Mouse (Mus musculus): ENCODE results near the gene Fbxo7. TPM values are rescaled to one million over a fixed set of nuclear protein-coding genes. Genes with fewer than 3 reads are reported as not detected.

The Fbxo7 gene
- polyA plus RNA-seq, 1 experiment from 2014 or later, result 17.0 TPM

- H3K27ac ChIP-seq, result no peak overlapping the region
- no peak overlapping the region for H3K9ac ChIP-seq
- H3K36me3 ChIP-seq, result peaks cover 15% of the 10 kb centered on the region
- H3K9me3 ChIP-seq, result no peaks in the 10 kb centered on the region
- H3K27me3 ChIP-seq, result no peaks in the 10 kb centered on the region
- H3K4me1 ChIP-seq (replicated peaks), result 0 out of 2 replicates have a peak, but pooled peaks cover 3% of the 10 kb centered on the region
- no peak overlapping the region for H3K4me3 ChIP-seq
- no peak for ATAC-seq (ENCODE audit: low FRiP score)
- 93% methylated on average over 1 of the region's 1 CpGs for WGBS
- H3K4me2 ChIP-seq, result no peak overlapping the region
Observed at GRCm38 (mm10) chr10:86046371-86046770, 24.6 kb downstream of the Fbxo7 start.

GRCm38 (mm10) chr10:86047786-86048185 lies 26.0 kb downstream of the Fbxo7 start:
- Histone ChIP-seq H3K4me2 (no peak overlapping the region), H3K36me3 (peaks cover 17% of the 10 kb centered on the region), H3K4me1 (replicated peaks) (0 out of 2 replicates have a peak, but pooled peaks cover 3% of the 10 kb centered on the region), H3K27me3 (no peaks in the 10 kb centered on the region), H3K27ac (no peak overlapping the region), H3K9me3 (no peaks in the 10 kb centered on the region), H3K9ac (no peak overlapping the region), H3K4me3 (no peak overlapping the region)
- 92% methylated on average over 9 of the region's 9 CpGs for WGBS
- ATAC-seq (ENCODE audit: low FRiP score), result no peak

GRCm38 (mm10) chr10:86050522-86050921 lies 28.8 kb downstream of the Fbxo7 start:
- Histone ChIP-seq H3K4me2 (no peak overlapping the region), H3K36me3 (peaks cover 33% of the 10 kb centered on the region), H3K9ac (no peak overlapping the region), H3K4me3 (no peak overlapping the region), H3K4me1 (replicated peaks) (0 out of 2 replicates have a peak, but pooled peaks cover 3% of the 10 kb centered on the region), H3K9me3 (no peaks in the 10 kb centered on the region), H3K27me3 (no peaks in the 10 kb centered on the region), H3K27ac (no peak overlapping the region)
- 85% methylated on average over 2 of the region's 2 CpGs for WGBS
- no peak for ATAC-seq (ENCODE audit: low FRiP score)

GRCm38 (mm10) chr10:86052818-86053522 lies 31.2 kb downstream of the Fbxo7 start:
- WGBS, result 88% methylated on average over 10 of the region's 10 CpGs
- Histone ChIP-seq H3K36me3 (peaks cover 44% of the 10 kb centered on the region), H3K4me3 (no peak overlapping the region), H3K4me2 (no peak overlapping the region), H3K9ac (no peak overlapping the region), H3K9me3 (no peaks in the 10 kb centered on the region), H3K27me3 (no peaks in the 10 kb centered on the region), H3K27ac (no peak overlapping the region), H3K4me1 (replicated peaks) (0 out of 2 replicates have a peak, but pooled peaks cover 3% of the 10 kb centered on the region)
- ATAC-seq (ENCODE audit: low FRiP score), result no peak

- 88% methylated on average over 8 of the region's 8 CpGs for WGBS
- H3K36me3 ChIP-seq, result peaks cover 37% of the 10 kb centered on the region
- no peaks in the 10 kb centered on the region for H3K27me3 ChIP-seq
- no peak overlapping the region for H3K9ac ChIP-seq
- H3K4me3 ChIP-seq, result no peak overlapping the region
- no peak overlapping the region for H3K27ac ChIP-seq
- no peak overlapping the region for H3K4me2 ChIP-seq
- H3K4me1 ChIP-seq (replicated peaks), result no peaks in the 10 kb centered on the region
- ATAC-seq (ENCODE audit: low FRiP score), result no peak
- no peaks in the 10 kb centered on the region for H3K9me3 ChIP-seq
Observed at GRCm38 (mm10) chr10:86056297-86056903, 34.6 kb downstream of the Fbxo7 start.

GRCm38 (mm10) chr10:86057286-86057685 lies 35.5 kb downstream of the Fbxo7 start:
- no peaks in the 10 kb centered on the region for H3K27me3 ChIP-seq
- WGBS, result 79% methylated on average over 11 of the region's 11 CpGs
- H3K4me1 ChIP-seq (replicated peaks), result no peaks in the 10 kb centered on the region
- H3K36me3 ChIP-seq, result peaks cover 44% of the 10 kb centered on the region
- 0 out of 2 replicates have a peak, but pooled peaks cover 6% of the 10 kb centered on the region for H3K9me3 ChIP-seq
- ATAC-seq (ENCODE audit: low FRiP score), result no peak
- H3K9ac ChIP-seq, result no peak overlapping the region
- no peak overlapping the region for H3K27ac ChIP-seq
- H3K4me3 ChIP-seq, result no peak overlapping the region
- no peak overlapping the region for H3K4me2 ChIP-seq

GRCm38 (mm10) chr10:86057712-86058111 lies 35.9 kb downstream of the Fbxo7 start:
- H3K4me3 ChIP-seq, result no peak overlapping the region
- no peaks in the 10 kb centered on the region for H3K27me3 ChIP-seq
- H3K27ac ChIP-seq, result no peak overlapping the region
- ATAC-seq (ENCODE audit: low FRiP score), result no peak
- H3K4me2 ChIP-seq, result no peak overlapping the region
- H3K4me1 ChIP-seq (replicated peaks), result no peaks in the 10 kb centered on the region
- H3K9me3 ChIP-seq, result 0 out of 2 replicates have a peak, but pooled peaks cover 6% of the 10 kb centered on the region
- H3K9ac ChIP-seq, result no peak overlapping the region
- peaks cover 46% of the 10 kb centered on the region for H3K36me3 ChIP-seq
- WGBS, result 69% methylated on average over 2 of the region's 2 CpGs

- no peaks in the 10 kb centered on the region for H3K4me1 ChIP-seq (replicated peaks)
- H3K9me3 ChIP-seq, result 0 out of 2 replicates have a peak, but pooled peaks cover 6% of the 10 kb centered on the region
- peaks cover 34% of the 10 kb centered on the region for H3K36me3 ChIP-seq
- no peak overlapping the region for H3K4me2 ChIP-seq
- H3K4me3 ChIP-seq, result no peak overlapping the region
- no peaks in the 10 kb centered on the region for H3K27me3 ChIP-seq
- ATAC-seq (ENCODE audit: low FRiP score), result no peak
- no peak overlapping the region for H3K9ac ChIP-seq
- H3K27ac ChIP-seq, result no peak overlapping the region
- 51% methylated on average over 3 of the region's 3 CpGs for WGBS
Observed at GRCm38 (mm10) chr10:86060267-86060666, 38.5 kb downstream of the Fbxo7 start.

GRCm38 (mm10) chr10:86062261-86063017 lies 40.7 kb downstream of the Fbxo7 start:
- H3K4me1 ChIP-seq (replicated peaks), result no peaks in the 10 kb centered on the region
- H3K9me3 ChIP-seq, result 0 out of 2 replicates have a peak, but pooled peaks cover 6% of the 10 kb centered on the region
- ATAC-seq (ENCODE audit: low FRiP score), result no peak
- H3K4me3 ChIP-seq, result no peak overlapping the region
- no peak overlapping the region for H3K27ac ChIP-seq
- H3K9ac ChIP-seq, result no peak overlapping the region
- H3K4me2 ChIP-seq, result no peak overlapping the region
- H3K27me3 ChIP-seq, result no peaks in the 10 kb centered on the region
- 75% methylated on average over 5 of the region's 5 CpGs for WGBS
- H3K36me3 ChIP-seq, result peaks cover 12% of the 10 kb centered on the region

GRCm38 (mm10) chr10:86063018-86063384 lies 41.2 kb downstream of the Fbxo7 start:
- H3K27me3 ChIP-seq, result no peaks in the 10 kb centered on the region
- no peak overlapping the region for H3K9ac ChIP-seq
- no peak overlapping the region for H3K4me3 ChIP-seq
- no peaks in the 10 kb centered on the region for H3K4me1 ChIP-seq (replicated peaks)
- H3K36me3 ChIP-seq, result peaks cover 12% of the 10 kb centered on the region; the same call in 1 of the 2 replicates
- 0 out of 2 replicates have a peak, but pooled peaks cover 6% of the 10 kb centered on the region for H3K9me3 ChIP-seq
- ATAC-seq (ENCODE audit: low FRiP score), result no peak
- no peak overlapping the region for H3K4me2 ChIP-seq
- no peak overlapping the region for H3K27ac ChIP-seq
- WGBS, result 95% methylated on average over 8 of the region's 8 CpGs

GRCm38 (mm10) chr10:86064937-86065336 lies 43.2 kb downstream of the Fbxo7 start:
- H3K9ac ChIP-seq, result no peak overlapping the region
- H3K4me3 ChIP-seq, result no peak overlapping the region
- no peaks in the 10 kb centered on the region for H3K27me3 ChIP-seq
- 7% methylated on average over 4 of the region's 4 CpGs for WGBS
- no peak overlapping the region for H3K4me2 ChIP-seq
- peaks cover 12% of the 10 kb centered on the region; the same call in 1 of the 2 replicates for H3K36me3 ChIP-seq
- peak; percentile 85 for ATAC-seq (ENCODE audit: low FRiP score)
- H3K4me1 ChIP-seq (replicated peaks), result peaks cover 7% of the 10 kb centered on the region; the same call in 1 of the 2 replicates
- H3K9me3 ChIP-seq, result 0 out of 2 replicates have a peak, but pooled peaks cover 6% of the 10 kb centered on the region
- H3K27ac ChIP-seq, result no peak overlapping the region

- H3K4me2 ChIP-seq, result no peak overlapping the region
- ATAC-seq (ENCODE audit: low FRiP score), result peak; percentile 33; the same call in 1 of the 2 replicates
- H3K4me1 ChIP-seq (replicated peaks), result peaks cover 7% of the 10 kb centered on the region; the same call in 1 of the 2 replicates
- H3K4me3 ChIP-seq, result no peak overlapping the region
- H3K9me3 ChIP-seq, result 0 out of 2 replicates have a peak, but pooled peaks cover 6% of the 10 kb centered on the region
- peaks cover 12% of the 10 kb centered on the region; the same call in 1 of the 2 replicates for H3K36me3 ChIP-seq
- no peaks in the 10 kb centered on the region for H3K27me3 ChIP-seq
- 83% methylated on average over 1 of the region's 1 CpGs for WGBS
- no peak overlapping the region for H3K9ac ChIP-seq
- no peak overlapping the region for H3K27ac ChIP-seq
Observed at GRCm38 (mm10) chr10:86065661-86066060, 43.9 kb downstream of the Fbxo7 start.
